Mouse (Mus musculus) olfactory bulb, adult 2 months (tissue): ENCODE data around the gene Ubxn11.

Experiments used
- CTCF ChIP-seq: fragments of 200-500 bp; IDR thresholded peaks from 2 replicates; pipeline ENCODE4 v1.5.1; 2012; ENCODE audit warnings: low read depth, mild to moderate bottlenecking, low read length, moderate library complexity; ENCODE audit not compliant: insufficient read depth
- POLR2A ChIP-seq: fragments of 200-500 bp; IDR thresholded peaks from 2 replicates; pipeline ENCODE4 v1.6.1; 2012; ENCODE audit warnings: mild to moderate bottlenecking, low read depth, low read length, moderate library complexity; ENCODE audit not compliant: insufficient read depth

DNA sequence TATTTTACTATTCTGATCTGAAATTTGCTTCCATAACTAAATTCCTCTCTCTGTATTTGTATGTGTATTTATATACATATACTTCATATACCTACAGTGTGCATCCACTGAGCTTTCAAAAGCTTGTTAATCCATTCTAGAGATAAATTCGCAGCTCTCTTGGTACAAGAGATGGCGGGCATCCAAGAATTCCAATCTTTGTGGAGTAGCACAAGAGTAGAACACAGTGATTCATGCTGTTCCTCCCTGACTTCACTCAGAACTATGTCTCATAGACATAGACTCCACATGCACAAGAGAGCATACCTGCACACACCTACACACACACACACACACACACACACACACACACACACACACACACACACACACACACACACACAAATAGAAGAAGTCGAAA is 70.0 kb downstream of the Ubxn11 start:
- TF ChIP-seq CTCF (no peak), POLR2A (no peak)
